Mouse (Mus musculus): ENCODE results near the gene Iqca. TPM values are rescaled to one million over a fixed set of nuclear protein-coding genes. Genes with fewer than 3 reads are reported as not detected.
A peak's percentile ranks its signal among the peaks of the same experiment; 100 is the strongest.

Iqca gene
- under 1 TPM; 0.79 to 0.88 TPM for total RNA-seq (2021)

- intact Hi-C loops (cut with DNase I): no loop called here
- peak; percentile 67 for DNase-seq
These were observed at the start of gene Iqca for GRCm38 (mm10) chr1:90153099-90153744. Gene Iqca, minus strand, starts transcription at chr1:90153401.

- DNase-seq: peak; percentile 94
- intact Hi-C loops (cut with DNase I): no loop called here
These were observed 49.2 kb upstream of the Iqca start for GRCm38 (mm10) chr1:90202207-90202978.

GRCm38 (mm10) chr1:90201655-90202054 is 48.5 kb upstream of the Iqca start:
- intact Hi-C loops (cut with DNase I): no loop called here

GRCm38 (mm10) chr1:90201246-90201645 is 48.0 kb upstream of the Iqca start:
- intact Hi-C loops (cut with DNase I): no loop called here
- DNase-seq: no peak

More at GRCm38 (mm10) chr1:90201655-90202054, 48.5 kb upstream of the Iqca start:
- DNase-seq: no peak

- DNase-seq: no peak
- intact Hi-C loops (cut with DNase I): no loop called here
These were observed 35.8 kb upstream of the Iqca start for GRCm38 (mm10) chr1:90189046-90189445.

GRCm38 (mm10) chr1:90186874-90187273 is 33.7 kb upstream of the Iqca start:
- no peak for DNase-seq
- intact Hi-C loops (cut with DNase I): no loop called here

GRCm38 (mm10) chr1:90186173-90186572 is 33.0 kb upstream of the Iqca start:
- DNase-seq: no peak
- intact Hi-C loops (cut with DNase I): no loop called here

- intact Hi-C loops (cut with DNase I): no loop called here
- no peak for DNase-seq
These were observed 30.4 kb upstream of the Iqca start for GRCm38 (mm10) chr1:90183602-90184001.

- intact Hi-C loops (cut with DNase I): no loop called here
- no peak for DNase-seq
These were observed 29.3 kb upstream of the Iqca start for GRCm38 (mm10) chr1:90182521-90182920.

GRCm38 (mm10) chr1:90180966-90181699 is 27.9 kb upstream of the Iqca start:
- intact Hi-C loops (cut with DNase I): no loop called here
- no peak for DNase-seq

GRCm38 (mm10) chr1:90180479-90180878 is 27.3 kb upstream of the Iqca start:
- intact Hi-C loops (cut with DNase I): no loop called here
- DNase-seq: no peak

GRCm38 (mm10) chr1:90177978-90178377 is 24.8 kb upstream of the Iqca start:
- no peak for DNase-seq
- intact Hi-C loops (cut with DNase I): no loop called here

- DNase-seq: no peak
- intact Hi-C loops (cut with DNase I): no loop called here
These were observed 24.4 kb upstream of the Iqca start for GRCm38 (mm10) chr1:90177565-90177964.

- intact Hi-C loops (cut with DNase I): no loop called here
- DNase-seq: no peak
These were observed 23.0 kb upstream of the Iqca start for GRCm38 (mm10) chr1:90176223-90176622.

- DNase-seq: no peak
- intact Hi-C loops (cut with DNase I): no loop called here
These were observed 21.1 kb upstream of the Iqca start for GRCm38 (mm10) chr1:90174338-90174737.

GRCm38 (mm10) chr1:90164319-90164718 is 11.1 kb upstream of the Iqca start:
- DNase-seq: no peak
- intact Hi-C loops (cut with DNase I): no loop called here

- intact Hi-C loops (cut with DNase I): no loop called here
- DNase-seq: no peak
These were observed 10.0 kb upstream of the Iqca start for GRCm38 (mm10) chr1:90163161-90163560.

- intact Hi-C loops (cut with DNase I): no loop called here
- DNase-seq: no peak
These were observed 9.2 kb upstream of the Iqca start for GRCm38 (mm10) chr1:90162379-90162857.

GRCm38 (mm10) chr1:90161623-90162022 is 8.4 kb upstream of the Iqca start:
- DNase-seq: no peak
- intact Hi-C loops (cut with DNase I): no loop called here

- intact Hi-C loops (cut with DNase I): no loop called here
- DNase-seq: no peak
These were observed 6.7 kb upstream of the Iqca start for GRCm38 (mm10) chr1:90159927-90160326.

GRCm38 (mm10) chr1:90156589-90156988 is 3.4 kb upstream of the Iqca start:
- DNase-seq: no peak
- intact Hi-C loops (cut with DNase I): no loop called here

Data from left cerebral cortex, postnatal 4 days (tissue).